Mouse (Mus musculus) layer of hippocampus, postnatal 36 days (tissue): ENCODE data around the gene Fopnl. TPM values are rescaled to one million over a fixed set of nuclear protein-coding genes. Genes with fewer than 3 reads are reported as not detected.

Experiments
- DNase-seq, 2 experiments: peaks; one replicate each; pipeline ENCODE4 v3.0.0; 2022
- total RNA-seq, 2 experiments: library from RNA; stranded (reverse); gene quantifications; 2 replicates each; pipeline ENCODE4 v1.2.3; 2021

Fopnl gene
- total RNA-seq, 2 experiments from 2014 or later: 50.2 to 58.9 TPM

- no peak for DNase-seq
Measured at GRCm38 (mm10) chr16:14306451-14306850, 10.8 kb downstream of the Fopnl start.

GRCm38 (mm10) chr16:14304791-14305190 is 12.4 kb downstream of the Fopnl start:
- DNase-seq: no peak

GRCm38 (mm10) chr16:14303676-14304075 is 13.5 kb downstream of the Fopnl start:
- DNase-seq: no peak

- no peak for DNase-seq
Measured at GRCm38 (mm10) chr16:14303148-14303547, 14.1 kb downstream of the Fopnl start.

GRCm38 (mm10) chr16:14298461-14298860 is 18.7 kb downstream of the Fopnl start:
- DNase-seq: no peak

- DNase-seq: no peak
Measured at GRCm38 (mm10) chr16:14297746-14298145, 19.5 kb downstream of the Fopnl start.

GRCm38 (mm10) chr16:14297137-14297536 is 20.1 kb downstream of the Fopnl start:
- DNase-seq: no peak

- DNase-seq: no peak
Measured at GRCm38 (mm10) chr16:14296544-14297124, 20.6 kb downstream of the Fopnl start.

- DNase-seq: no peak
Measured at GRCm38 (mm10) chr16:14295291-14295690, 21.9 kb downstream of the Fopnl start.

GRCm38 (mm10) chr16:14292205-14293199 is 24.7 kb downstream of the Fopnl start:
- DNase-seq: no peak

GRCm38 (mm10) chr16:14291223-14291622 is 26.0 kb downstream of the Fopnl start, which contains the start of gene Myh11:
TSS of gene Myh11 (minus strand) at chr16:14291372.
- no peak for DNase-seq

- DNase-seq: no peak
Measured at GRCm38 (mm10) chr16:14272374-14272965, 44.7 kb downstream of the Fopnl start.

- no peak for DNase-seq
Measured at GRCm38 (mm10) chr16:14265203-14265920, 51.8 kb downstream of the Fopnl start.

GRCm38 (mm10) chr16:14264504-14264903 is 52.7 kb downstream of the Fopnl start:
- DNase-seq: no peak

- peak in 1 of 2 experiments; percentile 8 for DNase-seq
Measured at GRCm38 (mm10) chr16:14263241-14263640, 54.0 kb downstream of the Fopnl start.

GRCm38 (mm10) chr16:14262410-14262809 is 54.8 kb downstream of the Fopnl start:
- DNase-seq: no peak

- DNase-seq: no peak
Measured at GRCm38 (mm10) chr16:14258856-14259255, 58.3 kb downstream of the Fopnl start.

GRCm38 (mm10) chr16:14253586-14253985 is 63.6 kb downstream of the Fopnl start:
- peak in 1 of 2 experiments; percentile 4 for DNase-seq

- no peak for DNase-seq
Measured at GRCm38 (mm10) chr16:14252877-14253276, 64.3 kb downstream of the Fopnl start.

- DNase-seq: no peak
Measured at GRCm38 (mm10) chr16:14249913-14250312, 67.3 kb downstream of the Fopnl start.
